Mouse (Mus musculus) E14TG2a.4 (cell line): ENCODE results near the gene Cdh1.

Experiments used
- CTCF ChIP-seq: conservative IDR thresholded peaks from 2 replicates; pipeline ENCODE4 v1.5.1; 2014; ENCODE audit warnings: low read length
- NANOG ChIP-seq: IDR thresholded peaks from 2 replicates; pipeline ENCODE4 v1.6.1; 2014; ENCODE audit warnings: borderline replicate concordance, low read length, mixed read lengths
- POU5F1 ChIP-seq: IDR thresholded peaks from 2 replicates; pipeline ENCODE4 v1.6.1; 2014; ENCODE audit warnings: low read length, borderline replicate concordance

- no peak for TF ChIP-seq CTCF
- no peak for TF ChIP-seq NANOG
- TF ChIP-seq POU5F1, result no peak
Measured at GRCm38 (mm10) chr8:106628291-106628964, 25.3 kb downstream of the Cdh1 start.
